Mouse (Mus musculus) A20 (cell line): ENCODE data around the gene Chrna7.

Experiments used
- DNase-seq: peaks from one replicate; pipeline ENCODE4 v3.0.0-alpha.2; 2011; ENCODE audit warnings: low read depth, low spot score

Chrna7 gene

GRCm38 (mm10) chr7:63084351-63085003 lies 127.9 kb downstream of the Chrna7 start:
- DNase-seq = no peak

- DNase-seq = no peak
These were observed 151.4 kb downstream of the Chrna7 start for GRCm38 (mm10) chr7:63060996-63061395.
